Mouse (Mus musculus): ENCODE results near the gene Asic3. TPM values are rescaled to one million over a fixed set of nuclear protein-coding genes. Genes with fewer than 3 reads are reported as not detected.

Asic3 gene
- polyA plus RNA-seq, 1 experiment: not detected

DNA sequence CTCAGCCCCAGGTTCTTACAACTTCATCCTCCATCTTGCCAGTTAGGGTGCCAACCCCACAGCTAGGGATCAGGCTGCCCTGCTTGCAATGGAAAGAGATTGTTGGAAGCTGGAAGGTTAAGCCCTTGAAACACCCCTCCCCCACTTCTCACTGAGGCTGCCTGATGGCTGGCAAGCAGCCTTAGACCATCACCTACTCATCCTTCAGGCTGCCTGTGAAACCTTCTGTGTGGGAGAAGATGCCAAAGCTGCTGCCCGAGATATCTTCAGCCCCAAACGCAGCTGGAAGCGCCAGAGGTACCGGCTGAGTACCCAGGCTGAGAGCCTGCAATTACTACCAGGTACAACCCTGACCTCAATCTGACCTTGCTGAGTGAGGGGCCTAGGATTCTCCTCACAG, 33.7 kb upstream of the Asic3 start:
- H3K4me1 ChIP-seq (ENCODE audit: control insufficient read depth, insufficient read depth, low read length): peaks cover 2% of the 10 kb centered on the region
- H3K36me3 ChIP-seq (ENCODE audit: control insufficient read depth, insufficient read depth, low read length, poor library complexity, severe bottlenecking): no peaks in the 10 kb centered on the region
- TF ChIP-seq CTCF (IDR thresholded peaks at IDR 0.05; ENCODE audit: low read depth, low read length): no peak
- no peak for TF ChIP-seq EP300 (IDR thresholded peaks at IDR 0.05; ENCODE audit: insufficient read depth, low read depth, low read length)
- no peak for TF ChIP-seq POLR2A (IDR thresholded peaks at IDR 0.05; ENCODE audit: insufficient read depth, low read length)
- no peak overlapping the region for H3K27ac ChIP-seq (ENCODE audit: insufficient read depth, low read length)
- H3K9ac ChIP-seq (ENCODE audit: low read depth, poor library complexity, severe bottlenecking): no peak overlapping the region
- no peaks in the 10 kb centered on the region for H3K27me3 ChIP-seq (ENCODE audit: control insufficient read depth, insufficient read depth, low read length, poor library complexity, severe bottlenecking)
- no peak overlapping the region for H3K4me3 ChIP-seq (ENCODE audit: low read depth, low read length)
- H3K9me3 ChIP-seq (replicated peaks; ENCODE audit: control insufficient read depth, insufficient read depth, low read length, poor library complexity, severe bottlenecking): no peaks in the 10 kb centered on the region

DNA sequence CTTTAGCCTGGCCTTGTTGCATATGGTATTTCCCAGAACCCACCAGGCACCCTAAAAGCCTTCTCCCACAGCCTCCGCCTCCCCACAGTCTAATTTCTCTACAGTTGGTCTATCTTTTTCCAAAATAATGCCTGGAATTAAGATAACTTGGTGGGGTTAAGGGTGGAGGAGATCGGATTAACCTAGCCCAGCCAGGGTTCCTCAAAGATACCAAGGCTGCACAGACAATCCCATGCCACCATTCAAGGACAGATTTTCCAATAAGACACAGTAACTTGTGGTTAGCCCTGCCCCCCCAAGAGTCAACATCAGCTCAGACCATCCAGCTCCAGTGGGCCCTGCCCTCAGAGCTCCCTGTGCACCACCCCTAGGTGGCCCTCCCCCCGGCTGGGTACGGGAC, 32.7 kb upstream of the Asic3 start:
- TF ChIP-seq CTCF (IDR thresholded peaks at IDR 0.05; ENCODE audit: low read depth, low read length) (no peak), EP300 (IDR thresholded peaks at IDR 0.05; ENCODE audit: insufficient read depth, low read depth, low read length) (no peak), POLR2A (IDR thresholded peaks at IDR 0.05; ENCODE audit: insufficient read depth, low read length) (no peak)
- H3K4me3 ChIP-seq (ENCODE audit: low read depth, low read length): no peak overlapping the region
- no peaks in the 10 kb centered on the region for H3K27me3 ChIP-seq (ENCODE audit: control insufficient read depth, insufficient read depth, low read length, poor library complexity, severe bottlenecking)
- no peaks in the 10 kb centered on the region for H3K9me3 ChIP-seq (replicated peaks; ENCODE audit: control insufficient read depth, insufficient read depth, low read length, poor library complexity, severe bottlenecking)
- H3K4me1 ChIP-seq (ENCODE audit: control insufficient read depth, insufficient read depth, low read length): peaks cover 2% of the 10 kb centered on the region
- no peak overlapping the region for H3K27ac ChIP-seq (ENCODE audit: insufficient read depth, low read length)
- no peak overlapping the region for H3K9ac ChIP-seq (ENCODE audit: low read depth, poor library complexity, severe bottlenecking)
- H3K36me3 ChIP-seq (ENCODE audit: control insufficient read depth, insufficient read depth, low read length, poor library complexity, severe bottlenecking): no peaks in the 10 kb centered on the region

- TF ChIP-seq CTCF (IDR thresholded peaks at IDR 0.05; ENCODE audit: low read depth, low read length): no peak
- TF ChIP-seq EP300 (IDR thresholded peaks at IDR 0.05; ENCODE audit: insufficient read depth, low read depth, low read length): no peak
- no peak for TF ChIP-seq POLR2A (IDR thresholded peaks at IDR 0.05; ENCODE audit: insufficient read depth, low read length)
- Histone ChIP-seq H3K4me1 (ENCODE audit: control insufficient read depth, insufficient read depth, low read length) (peaks cover 2% of the 10 kb centered on the region), H3K4me3 (ENCODE audit: low read depth, low read length) (no peak overlapping the region), H3K27ac (ENCODE audit: insufficient read depth, low read length) (no peak overlapping the region), H3K9ac (ENCODE audit: low read depth, poor library complexity, severe bottlenecking) (no peak overlapping the region), H3K36me3 (ENCODE audit: control insufficient read depth, insufficient read depth, low read length, poor library complexity, severe bottlenecking) (no peaks in the 10 kb centered on the region), H3K9me3 (replicated peaks; ENCODE audit: control insufficient read depth, insufficient read depth, low read length, poor library complexity, severe bottlenecking) (no peaks in the 10 kb centered on the region), H3K27me3 (ENCODE audit: control insufficient read depth, insufficient read depth, low read length, poor library complexity, severe bottlenecking) (no peaks in the 10 kb centered on the region)
Measured at GRCm38 (mm10) chr5:24381486-24381885, 31.7 kb upstream of the Asic3 start.

GRCm38 (mm10) chr5:24381988-24382387, 31.2 kb upstream of the Asic3 start:
- Histone ChIP-seq H3K4me3 (ENCODE audit: low read depth, low read length) (no peak overlapping the region), H3K9me3 (replicated peaks; ENCODE audit: control insufficient read depth, insufficient read depth, low read length, poor library complexity, severe bottlenecking) (no peaks in the 10 kb centered on the region), H3K36me3 (ENCODE audit: control insufficient read depth, insufficient read depth, low read length, poor library complexity, severe bottlenecking) (no peaks in the 10 kb centered on the region), H3K4me1 (ENCODE audit: control insufficient read depth, insufficient read depth, low read length) (peaks cover 2% of the 10 kb centered on the region), H3K27ac (ENCODE audit: insufficient read depth, low read length) (no peak overlapping the region), H3K27me3 (ENCODE audit: control insufficient read depth, insufficient read depth, low read length, poor library complexity, severe bottlenecking) (no peaks in the 10 kb centered on the region), H3K9ac (ENCODE audit: low read depth, poor library complexity, severe bottlenecking) (no peak overlapping the region)
- TF ChIP-seq EP300 (IDR thresholded peaks at IDR 0.05; ENCODE audit: insufficient read depth, low read depth, low read length) (no peak), CTCF (IDR thresholded peaks at IDR 0.05; ENCODE audit: low read depth, low read length) (no peak), POLR2A (IDR thresholded peaks at IDR 0.05; ENCODE audit: insufficient read depth, low read length) (no peak)

- H3K4me1 ChIP-seq (ENCODE audit: control insufficient read depth, insufficient read depth, low read length): peaks cover 2% of the 10 kb centered on the region
- peak overlapping the region; percentile 19; the same call in 1 of the 2 replicates for H3K27ac ChIP-seq (ENCODE audit: insufficient read depth, low read length)
- H3K9me3 ChIP-seq (replicated peaks; ENCODE audit: control insufficient read depth, insufficient read depth, low read length, poor library complexity, severe bottlenecking): no peaks in the 10 kb centered on the region
- no peaks in the 10 kb centered on the region for H3K27me3 ChIP-seq (ENCODE audit: control insufficient read depth, insufficient read depth, low read length, poor library complexity, severe bottlenecking)
- no peaks in the 10 kb centered on the region for H3K36me3 ChIP-seq (ENCODE audit: control insufficient read depth, insufficient read depth, low read length, poor library complexity, severe bottlenecking)
- 0 out of 2 replicates have a peak, but pooled peaks have one; percentile 73 for TF ChIP-seq EP300 (IDR thresholded peaks at IDR 0.05; ENCODE audit: insufficient read depth, low read depth, low read length)
- peak; percentile 71 for TF ChIP-seq CTCF (IDR thresholded peaks at IDR 0.05; ENCODE audit: low read depth, low read length)
- peak; percentile 20 for TF ChIP-seq POLR2A (IDR thresholded peaks at IDR 0.05; ENCODE audit: insufficient read depth, low read length)
- H3K4me3 ChIP-seq (ENCODE audit: low read depth, low read length): peak overlapping the region; percentile 69
- H3K9ac ChIP-seq (ENCODE audit: low read depth, poor library complexity, severe bottlenecking): peak overlapping the region; percentile 22; the same call in 1 of the 2 replicates
Measured at GRCm38 (mm10) chr5:24383026-24383859, 29.9 kb upstream of the Asic3 start.

DNA sequence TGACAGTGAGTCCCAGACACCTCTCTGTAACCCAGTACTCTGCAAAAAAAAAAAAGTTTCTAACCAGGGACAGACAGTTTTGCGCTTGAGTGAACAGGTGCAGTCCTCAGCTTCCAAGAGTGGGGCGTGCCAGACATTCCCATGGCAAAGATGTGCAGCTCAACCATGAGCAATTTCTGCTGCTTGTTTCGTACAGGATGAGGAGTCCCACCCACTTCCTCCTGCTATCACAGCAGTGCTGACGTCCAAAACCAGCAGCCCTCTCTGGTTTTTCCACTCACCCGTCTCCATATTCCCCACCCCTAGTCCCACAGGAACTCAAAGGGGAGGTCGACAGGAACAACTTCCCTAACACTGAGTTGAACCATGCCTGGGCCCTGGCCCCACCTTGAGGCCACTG, 28.8 kb upstream of the Asic3 start:
- no peaks in the 10 kb centered on the region for H3K9me3 ChIP-seq (replicated peaks; ENCODE audit: control insufficient read depth, insufficient read depth, low read length, poor library complexity, severe bottlenecking)
- no peaks in the 10 kb centered on the region for H3K27me3 ChIP-seq (ENCODE audit: control insufficient read depth, insufficient read depth, low read length, poor library complexity, severe bottlenecking)
- H3K4me3 ChIP-seq (ENCODE audit: low read depth, low read length): no peak overlapping the region
- TF ChIP-seq EP300 (IDR thresholded peaks at IDR 0.05; ENCODE audit: insufficient read depth, low read depth, low read length) (no peak), POLR2A (IDR thresholded peaks at IDR 0.05; ENCODE audit: insufficient read depth, low read length) (no peak)
- H3K4me1 ChIP-seq (ENCODE audit: control insufficient read depth, insufficient read depth, low read length): peaks cover 4% of the 10 kb centered on the region
- no peak overlapping the region for H3K9ac ChIP-seq (ENCODE audit: low read depth, poor library complexity, severe bottlenecking)
- no peak overlapping the region for H3K27ac ChIP-seq (ENCODE audit: insufficient read depth, low read length)
- no peaks in the 10 kb centered on the region for H3K36me3 ChIP-seq (ENCODE audit: control insufficient read depth, insufficient read depth, low read length, poor library complexity, severe bottlenecking)
